Mouse (Mus musculus) megakaryocyte, embryonic 14.5 days (primary cell): ENCODE results near the gene Gmcl1.

Experiments
- FLI1 ChIP-seq: IDR thresholded peaks from 2 replicates; pipeline ENCODE4 v1.6.1; 2012; ENCODE audit warnings: low read length, inconsistent platforms, mixed read lengths
- GATA1 ChIP-seq: IDR thresholded peaks from 3 replicates; pipeline ENCODE4 v1.6.1; 2012; ENCODE audit warnings: mixed read lengths, low read length, inconsistent platforms, borderline replicate concordance

DNA sequence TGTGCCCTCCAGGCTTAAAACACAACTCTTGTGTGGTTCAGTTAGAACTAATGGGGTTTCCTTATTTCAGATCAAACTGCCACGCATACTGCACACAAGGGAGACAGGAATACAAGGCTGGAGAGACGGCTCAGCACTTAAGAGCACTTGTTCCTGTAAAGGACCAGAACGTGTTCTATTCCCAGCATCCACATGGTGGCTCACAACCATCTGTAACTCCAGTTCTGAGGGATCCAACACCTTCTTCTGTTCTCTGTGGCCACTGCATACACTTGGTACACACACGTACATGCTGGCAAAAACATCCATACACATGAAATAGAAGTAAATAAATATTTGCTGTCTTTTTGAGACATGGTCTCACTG, 43.5 kb upstream of the Gmcl1 start:
- TF ChIP-seq GATA1 = no peak
- TF ChIP-seq FLI1 = no peak
